Mouse (Mus musculus): ENCODE results near the gene U2surp.

DNA sequence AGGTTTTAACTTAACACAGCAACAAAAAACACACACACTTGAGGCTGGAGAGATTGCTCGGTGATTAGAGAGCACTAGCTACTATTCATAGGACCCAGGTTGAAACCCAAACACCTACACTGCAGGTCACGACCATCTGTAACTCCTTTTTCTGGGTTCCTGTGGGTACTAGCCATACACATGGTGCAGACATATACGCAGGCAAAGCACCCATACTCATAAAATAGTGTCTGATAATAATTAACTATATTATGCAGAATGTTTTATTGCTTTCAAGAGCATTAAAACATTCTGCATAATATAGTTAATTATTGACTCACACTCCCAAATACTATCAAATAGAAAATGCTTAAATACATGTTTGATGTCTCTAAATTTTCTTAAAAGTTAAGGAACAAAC lies 6.1 kb downstream of the U2surp start:
- TF ChIP-seq POLR2A (IDR thresholded peaks at IDR 0.05; ENCODE audit: low read depth, low read length) (no peak), CTCF (conservative IDR thresholded peaks at IDR 0.05; ENCODE audit: insufficient read depth, insufficient read length, low read depth, low read length) (no peak)
